Mouse (Mus musculus): ENCODE results near the gene Shank2. TPM values are rescaled to one million over a fixed set of nuclear protein-coding genes. Genes with fewer than 3 reads are reported as not detected.

Shank2 gene
- polyA plus RNA-seq, 1 experiment from 2014 or later = 0.76 TPM

- no peak overlapping the region for H3K4me3 ChIP-seq (ENCODE audit: low read depth, low read length)
- H3K4me2 ChIP-seq (replicated peaks; ENCODE audit: low read depth, low read length) = no peak overlapping the region
- 23% methylated on average over 1 of the region's 1 CpGs for WGBS
- H3K9ac ChIP-seq (replicated peaks; ENCODE audit: low read depth) = no peak overlapping the region
- DNase-seq (ENCODE audit: low spot score) (no peak), ATAC-seq (no peak; the same call in 1 of the 2 replicates)
- TF ChIP-seq EP300 (IDR thresholded peaks at IDR 0.05) = no peak
- TF ChIP-seq CTCF (IDR thresholded peaks at IDR 0.05) = no peak
- H3K27me3 ChIP-seq (replicated peaks; ENCODE audit: insufficient read depth, low read length) = no peaks in the 10 kb centered on the region
- H3K9me3 ChIP-seq (ENCODE audit: low read length) = no peaks in the 10 kb centered on the region
- H3K36me3 ChIP-seq (ENCODE audit: insufficient read depth, low read length) = no peaks in the 10 kb centered on the region
- H3K4me1 ChIP-seq (ENCODE audit: insufficient read depth, low read depth, low read length) = no peaks in the 10 kb centered on the region
- H3K27ac ChIP-seq (ENCODE audit: low read length) = no peak overlapping the region
Observed at GRCm38 (mm10) chr7:144119562-144119961, 117.8 kb downstream of the Shank2 start.

- H3K4me3 ChIP-seq (ENCODE audit: low read depth, low read length) = no peak overlapping the region
- WGBS = 71% methylated on average over 22 of the region's 22 CpGs
- no peak overlapping the region for H3K4me2 ChIP-seq (replicated peaks; ENCODE audit: low read depth, low read length)
- H3K27me3 ChIP-seq (replicated peaks; ENCODE audit: insufficient read depth, low read length) = no peaks in the 10 kb centered on the region
- TF ChIP-seq CTCF (IDR thresholded peaks at IDR 0.05) (no peak), EP300 (IDR thresholded peaks at IDR 0.05) (no peak)
- H3K27ac ChIP-seq (ENCODE audit: low read length) = no peak overlapping the region
- H3K36me3 ChIP-seq (ENCODE audit: insufficient read depth, low read length) = no peaks in the 10 kb centered on the region
- no peaks in the 10 kb centered on the region for H3K9me3 ChIP-seq (ENCODE audit: low read length)
- H3K4me1 ChIP-seq (ENCODE audit: insufficient read depth, low read depth, low read length) = no peaks in the 10 kb centered on the region
- ATAC-seq = no peak
- no peak overlapping the region for H3K9ac ChIP-seq (replicated peaks; ENCODE audit: low read depth)
- no peak for DNase-seq (ENCODE audit: low spot score)
Observed at GRCm38 (mm10) chr7:144132699-144133387, 131.1 kb downstream of the Shank2 start.

- H3K36me3 ChIP-seq (ENCODE audit: insufficient read depth, low read length) = no peaks in the 10 kb centered on the region
- ATAC-seq (no peak), DNase-seq (ENCODE audit: low spot score) (no peak)
- 68% methylated on average over 9 of the region's 9 CpGs for WGBS
- no peak overlapping the region for H3K9ac ChIP-seq (replicated peaks; ENCODE audit: low read depth)
- no peaks in the 10 kb centered on the region for H3K27me3 ChIP-seq (replicated peaks; ENCODE audit: insufficient read depth, low read length)
- no peak overlapping the region for H3K27ac ChIP-seq (ENCODE audit: low read length)
- TF ChIP-seq EP300 (IDR thresholded peaks at IDR 0.05) = no peak
- no peak for TF ChIP-seq CTCF (IDR thresholded peaks at IDR 0.05)
- H3K4me3 ChIP-seq (ENCODE audit: low read depth, low read length) = no peak overlapping the region
- no peaks in the 10 kb centered on the region for H3K4me1 ChIP-seq (ENCODE audit: insufficient read depth, low read depth, low read length)
- H3K4me2 ChIP-seq (replicated peaks; ENCODE audit: low read depth, low read length) = no peak overlapping the region
- H3K9me3 ChIP-seq (ENCODE audit: low read length) = no peaks in the 10 kb centered on the region
Observed at GRCm38 (mm10) chr7:144133388-144133998, 131.8 kb downstream of the Shank2 start.

DNA sequence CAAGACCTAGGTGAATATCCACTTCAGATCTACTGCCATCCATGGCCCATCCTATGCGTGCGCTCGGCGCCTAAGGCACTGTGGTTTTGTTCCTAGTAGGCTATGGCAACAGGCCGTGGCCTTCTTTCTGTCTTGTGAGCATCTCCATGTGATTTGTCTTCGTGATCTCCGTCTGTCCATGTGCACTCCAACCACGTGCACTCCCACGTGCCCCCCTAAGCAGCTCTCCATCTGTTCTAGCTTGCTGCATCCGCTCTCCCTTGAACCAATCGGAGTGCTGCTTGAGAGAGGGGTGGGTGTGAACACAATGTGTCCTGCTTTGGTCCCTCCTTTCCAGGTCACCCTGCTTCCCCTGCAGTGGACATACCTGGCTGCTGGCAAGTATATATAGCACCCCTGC is 133.0 kb downstream of the Shank2 start:
- Histone ChIP-seq H3K4me3 (ENCODE audit: low read depth, low read length) (no peak overlapping the region), H3K9me3 (ENCODE audit: low read length) (no peaks in the 10 kb centered on the region), H3K4me2 (replicated peaks; ENCODE audit: low read depth, low read length) (no peak overlapping the region), H3K9ac (replicated peaks; ENCODE audit: low read depth) (no peak overlapping the region), H3K36me3 (ENCODE audit: insufficient read depth, low read length) (no peaks in the 10 kb centered on the region), H3K27me3 (replicated peaks; ENCODE audit: insufficient read depth, low read length) (no peaks in the 10 kb centered on the region), H3K27ac (ENCODE audit: low read length) (no peak overlapping the region), H3K4me1 (ENCODE audit: insufficient read depth, low read depth, low read length) (no peaks in the 10 kb centered on the region)
- no peak for TF ChIP-seq CTCF (IDR thresholded peaks at IDR 0.05)
- no peak for TF ChIP-seq EP300 (IDR thresholded peaks at IDR 0.05)
- DNase-seq (ENCODE audit: low spot score) = no peak
- ATAC-seq = no peak
- 91% methylated on average over 11 of the region's 11 CpGs for WGBS

GRCm38 (mm10) chr7:144137827-144138226 is 136.1 kb downstream of the Shank2 start:
- H3K9ac ChIP-seq (replicated peaks; ENCODE audit: low read depth) = no peak overlapping the region
- ATAC-seq = no peak

DNA sequence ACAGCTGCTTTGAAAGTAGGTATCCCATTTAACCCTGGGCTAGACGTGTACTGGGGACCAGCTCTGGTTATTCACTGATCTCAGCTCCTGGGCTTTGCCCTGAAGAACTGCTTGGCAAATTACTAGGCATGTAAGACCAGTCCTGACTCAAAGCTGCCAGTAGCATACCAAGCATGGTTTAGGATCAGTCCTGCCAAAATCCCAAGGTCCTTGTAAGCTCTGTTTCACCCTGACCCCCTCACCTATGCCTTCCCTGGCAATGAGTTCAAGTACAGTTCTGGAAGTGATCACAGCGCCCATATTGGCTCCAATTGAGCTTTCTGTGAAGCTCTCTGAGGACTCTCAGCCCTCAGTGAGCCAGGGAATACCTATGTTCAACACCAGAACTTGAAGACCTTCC is 136.7 kb downstream of the Shank2 start:
- TF ChIP-seq CTCF (IDR thresholded peaks at IDR 0.05) = no peak
- TF ChIP-seq EP300 (IDR thresholded peaks at IDR 0.05) = no peak
- no peaks in the 10 kb centered on the region for H3K36me3 ChIP-seq (ENCODE audit: insufficient read depth, low read length)
- H3K9me3 ChIP-seq (ENCODE audit: low read length) = no peaks in the 10 kb centered on the region
- ATAC-seq (no peak), DNase-seq (ENCODE audit: low spot score) (no peak)
- H3K9ac ChIP-seq (replicated peaks; ENCODE audit: low read depth) = no peak overlapping the region
- H3K4me1 ChIP-seq (ENCODE audit: insufficient read depth, low read depth, low read length) = no peaks in the 10 kb centered on the region
- no peak overlapping the region for H3K4me3 ChIP-seq (ENCODE audit: low read depth, low read length)
- no peak overlapping the region for H3K4me2 ChIP-seq (replicated peaks; ENCODE audit: low read depth, low read length)
- no peaks in the 10 kb centered on the region for H3K27me3 ChIP-seq (replicated peaks; ENCODE audit: insufficient read depth, low read length)
- WGBS = 56% methylated on average over 2 of the region's 2 CpGs
- no peak overlapping the region for H3K27ac ChIP-seq (ENCODE audit: low read length)

More at GRCm38 (mm10) chr7:144137827-144138226, 136.1 kb downstream of the Shank2 start:
- no peak overlapping the region for H3K27ac ChIP-seq (ENCODE audit: low read length)
- no peak overlapping the region for H3K4me3 ChIP-seq (ENCODE audit: low read depth, low read length)
- DNase-seq (ENCODE audit: low spot score) = no peak
- H3K36me3 ChIP-seq (ENCODE audit: insufficient read depth, low read length) = no peaks in the 10 kb centered on the region
- H3K4me1 ChIP-seq (ENCODE audit: insufficient read depth, low read depth, low read length) = no peaks in the 10 kb centered on the region
- no peak for TF ChIP-seq EP300 (IDR thresholded peaks at IDR 0.05)
- no peak for TF ChIP-seq CTCF (IDR thresholded peaks at IDR 0.05)
- no peaks in the 10 kb centered on the region for H3K9me3 ChIP-seq (ENCODE audit: low read length)
- WGBS = 39% methylated on average over 2 of the region's 2 CpGs
- no peak overlapping the region for H3K4me2 ChIP-seq (replicated peaks; ENCODE audit: low read depth, low read length)
- H3K27me3 ChIP-seq (replicated peaks; ENCODE audit: insufficient read depth, low read length) = no peaks in the 10 kb centered on the region

Data from lung, postnatal 0 days (tissue).